11 mouse cellular contexts compared by ENCODE assay signal in genomic region chr17:14944551-14944950, GRCm38 (mm10). TPM values are rescaled to one million over a fixed set of nuclear protein-coding genes. Genes with fewer than 3 reads are reported as not detected.
A peak's percentile ranks its signal among the peaks of the same experiment; 100 is the strongest.
DNase-seq lines count a peak whose midpoint lies in the region; ATAC-seq lines count a peak whose summit lies in the region.
"Had no signal": no experiment of that assay in that cellular context is flagged by ENCODE, and none has a peak within 500 bp of the region (broad histone marks: within the 10 kb centered on the region; RNA-seq: fewer than 3 reads in every experiment).

No protein-coding gene starts in this region.

- WGBS in hindbrain, embryonic 10.5 days, result 88% methylated on average over 1 of the region's 1 CpGs
- 86% methylated on average over 1 of the region's 1 CpGs for WGBS in hindbrain, embryonic 11.5 days
- 88% methylated on average over 1 of the region's 1 CpGs for WGBS in embryonic facial prominence, embryonic 12.5 days
- 87% methylated on average over 1 of the region's 1 CpGs for WGBS in hindbrain, embryonic 16.5 days
- 89% methylated on average over 1 of the region's 1 CpGs for WGBS in midbrain, embryonic 15.5 days

- no peaks in the 10 kb centered on the region for H3K27me3 ChIP-seq in hindbrain, embryonic 10.5 days (ENCODE audit: insufficient read depth, poor library complexity, severe bottlenecking)
- H3K27me3 ChIP-seq in hindbrain, embryonic 11.5 days (ENCODE audit: control insufficient read depth, insufficient read depth, low read length), result no peaks in the 10 kb centered on the region
- no peaks in the 10 kb centered on the region for H3K27me3 ChIP-seq in embryonic facial prominence, embryonic 12.5 days
- no peaks in the 10 kb centered on the region for H3K27me3 ChIP-seq in hindbrain, embryonic 16.5 days (replicated peaks; ENCODE audit: control insufficient read depth, insufficient read depth, low read length)
- no peaks in the 10 kb centered on the region for H3K27me3 ChIP-seq in midbrain, embryonic 15.5 days (replicated peaks)

- ATAC-seq in hindbrain, embryonic 11.5 days (ENCODE audit: low FRiP score), result no peak
- ATAC-seq in embryonic facial prominence, embryonic 12.5 days (ENCODE audit: insufficient number of reproducible peaks, insufficient read depth, low FRiP score, low TSS enrichment), result no peak
- ATAC-seq in hindbrain, embryonic 16.5 days, result no peak
- ATAC-seq in midbrain, embryonic 15.5 days (replicated peaks), result no peak
- no peak for ATAC-seq in CD4-positive, CD25-positive, alpha-beta regulatory T cell, adult 4 months

- peaks cover 35% of the 10 kb centered on the region for H3K36me3 ChIP-seq in hindbrain, embryonic 10.5 days
- no peaks in the 10 kb centered on the region for H3K36me3 ChIP-seq in hindbrain, embryonic 11.5 days (ENCODE audit: control insufficient read depth, insufficient read depth, low read length)
- peaks cover 33% of the 10 kb centered on the region for H3K36me3 ChIP-seq in embryonic facial prominence, embryonic 12.5 days
- peaks cover 10% of the 10 kb centered on the region for H3K36me3 ChIP-seq in hindbrain, embryonic 16.5 days (ENCODE audit: control insufficient read depth, insufficient read depth, low read length)
- peaks cover 18% of the 10 kb centered on the region for H3K36me3 ChIP-seq in midbrain, embryonic 15.5 days (replicated peaks)

- no peak overlapping the region for H3K9ac ChIP-seq in hindbrain, embryonic 11.5 days (ENCODE audit: low read depth, low read length)
- no peak overlapping the region for H3K9ac ChIP-seq in embryonic facial prominence, embryonic 12.5 days
- no peak overlapping the region for H3K9ac ChIP-seq in hindbrain, embryonic 16.5 days (ENCODE audit: low read depth, low read length)
- H3K9ac ChIP-seq in midbrain, embryonic 15.5 days, result no peak overlapping the region

- DNase-seq in hindbrain, embryonic 10.5 days (ENCODE audit: low spot score), result no peak
- DNase-seq in hindbrain, embryonic 11.5 days (ENCODE audit: low spot score), result no peak
- no peak for DNase-seq in thymus, postnatal 36 days
- DNase-seq: adrenal gland, adult 8-10 months; kidney, adult 2 months; thymus, postnatal 4 days had no signal

- no peaks in the 10 kb centered on the region for H3K9me3 ChIP-seq in hindbrain, embryonic 10.5 days
- H3K9me3 ChIP-seq in hindbrain, embryonic 11.5 days (ENCODE audit: control insufficient read depth, low read length), result no peaks in the 10 kb centered on the region
- no peaks in the 10 kb centered on the region for H3K9me3 ChIP-seq in embryonic facial prominence, embryonic 12.5 days
- H3K9me3 ChIP-seq in hindbrain, embryonic 16.5 days (ENCODE audit: control insufficient read depth, low read length), result no peaks in the 10 kb centered on the region
- no peaks in the 10 kb centered on the region for H3K9me3 ChIP-seq in midbrain, embryonic 15.5 days
- H3K9me3 ChIP-seq: G1E had no signal

- no peak overlapping the region for H3K4me2 ChIP-seq in hindbrain, embryonic 11.5 days (replicated peaks; ENCODE audit: low read depth, low read length)
- H3K4me2 ChIP-seq in embryonic facial prominence, embryonic 12.5 days (replicated peaks), result peak overlapping the region; percentile 95
- H3K4me2 ChIP-seq in hindbrain, embryonic 16.5 days (ENCODE audit: low read length), result peak overlapping the region; percentile 22
- peak overlapping the region; percentile 96; the same call in 1 of the 2 replicates for H3K4me2 ChIP-seq in midbrain, embryonic 15.5 days

- peaks cover 31% of the 10 kb centered on the region for H3K4me1 ChIP-seq in hindbrain, embryonic 10.5 days (replicated peaks)
- H3K4me1 ChIP-seq in hindbrain, embryonic 11.5 days (replicated peaks; ENCODE audit: control insufficient read depth, insufficient read depth, low read length), result 0 out of 2 replicates have a peak, but pooled peaks cover 3% of the 10 kb centered on the region
- H3K4me1 ChIP-seq in embryonic facial prominence, embryonic 12.5 days, result peaks cover 16% of the 10 kb centered on the region
- peaks cover 16% of the 10 kb centered on the region for H3K4me1 ChIP-seq in hindbrain, embryonic 16.5 days (ENCODE audit: control insufficient read depth, insufficient read depth, low read depth, low read length)
- H3K4me1 ChIP-seq in midbrain, embryonic 15.5 days, result peaks cover 28% of the 10 kb centered on the region

- H3K4me3 ChIP-seq in hindbrain, embryonic 10.5 days, result peak overlapping the region; percentile 99
- H3K4me3 ChIP-seq in hindbrain, embryonic 11.5 days (ENCODE audit: low read depth, low read length), result no peak overlapping the region
- no peak overlapping the region for H3K4me3 ChIP-seq in embryonic facial prominence, embryonic 12.5 days
- H3K4me3 ChIP-seq in hindbrain, embryonic 16.5 days (ENCODE audit: low read length), result no peak overlapping the region
- no peak overlapping the region; the same call in 1 of the 2 replicates for H3K4me3 ChIP-seq in midbrain, embryonic 15.5 days

- H3K27ac ChIP-seq in hindbrain, embryonic 10.5 days, result no peak overlapping the region
- H3K27ac ChIP-seq in hindbrain, embryonic 11.5 days (ENCODE audit: low read depth, low read length), result no peak overlapping the region
- H3K27ac ChIP-seq in embryonic facial prominence, embryonic 12.5 days, result no peak overlapping the region
- H3K27ac ChIP-seq in hindbrain, embryonic 16.5 days (ENCODE audit: low read depth, low read length), result no peak overlapping the region
- no peak overlapping the region for H3K27ac ChIP-seq in midbrain, embryonic 15.5 days

RNA-seq across cellular contexts. Expression of gene 1600012H06Rik, which starts 1.6 kb away (rescaled TPM):
- polyA plus RNA-seq in hindbrain, embryonic 10.5 days (2016; fragmentation: Nextera tagmentation; extraction: Ambion mirVana), result 28.1 TPM in 2 replicates
- 34.9 and 39.4 TPM in 2 replicates for polyA plus RNA-seq in hindbrain, embryonic 11.5 days (2014; fragmentation: Nextera tagmentation; extraction: Ambion mirVana)
- 30.7 and 33.3 TPM in 2 replicates for polyA plus RNA-seq in embryonic facial prominence, embryonic 12.5 days (2016; fragmentation: Nextera tagmentation; extraction: Ambion mirVana)
- 28.0 and 28.9 TPM in 2 replicates for polyA plus RNA-seq in hindbrain, embryonic 16.5 days (2015; fragmentation: Nextera tagmentation; extraction: Ambion mirVana)
- 21.1 and 21.9 TPM in 2 replicates for polyA plus RNA-seq in midbrain, embryonic 15.5 days (2015; fragmentation: Nextera tagmentation; extraction: Ambion mirVana)
- polyA plus RNA-seq in CD4-positive, CD25-positive, alpha-beta regulatory T cell, adult 4 months (2017; shearing (Covaris generic)), result 10 to 100 TPM; 16.1 to 17.9 TPM

RNA-seq across cellular contexts. Expression of gene Wdr27, which starts 1.6 kb away (rescaled TPM):
- polyA plus RNA-seq in hindbrain, embryonic 10.5 days (2016; fragmentation: Nextera tagmentation; extraction: Ambion mirVana), result 4.9 and 8.9 TPM in 2 replicates
- polyA plus RNA-seq in hindbrain, embryonic 11.5 days (2014; fragmentation: Nextera tagmentation; extraction: Ambion mirVana), result 6.0 and 6.2 TPM in 2 replicates
- 4.7 and 5.8 TPM in 2 replicates for polyA plus RNA-seq in embryonic facial prominence, embryonic 12.5 days (2016; fragmentation: Nextera tagmentation; extraction: Ambion mirVana)
- 8.2 and 11.7 TPM in 2 replicates for polyA plus RNA-seq in hindbrain, embryonic 16.5 days (2015; fragmentation: Nextera tagmentation; extraction: Ambion mirVana)
- 8.2 and 9.0 TPM in 2 replicates for polyA plus RNA-seq in midbrain, embryonic 15.5 days (2015; fragmentation: Nextera tagmentation; extraction: Ambion mirVana)
- polyA plus RNA-seq in CD4-positive, CD25-positive, alpha-beta regulatory T cell, adult 4 months (2017; shearing (Covaris generic)), result 1 to 10 TPM in 1 of 2 experiments, not detected in 1; 1.9 TPM

RNA-seq across cellular contexts. Expression of gene Phf10, which starts 16.5 kb away (rescaled TPM):
- 24.5 and 32.5 TPM in 2 replicates for polyA plus RNA-seq in hindbrain, embryonic 10.5 days (2016; fragmentation: Nextera tagmentation; extraction: Ambion mirVana)
- polyA plus RNA-seq in hindbrain, embryonic 11.5 days (2014; fragmentation: Nextera tagmentation; extraction: Ambion mirVana), result 32.0 and 39.2 TPM in 2 replicates
- polyA plus RNA-seq in embryonic facial prominence, embryonic 12.5 days (2016; fragmentation: Nextera tagmentation; extraction: Ambion mirVana), result 34.3 and 34.7 TPM in 2 replicates
- 14.6 and 16.7 TPM in 2 replicates for polyA plus RNA-seq in hindbrain, embryonic 16.5 days (2015; fragmentation: Nextera tagmentation; extraction: Ambion mirVana)
- polyA plus RNA-seq in midbrain, embryonic 15.5 days (2015; fragmentation: Nextera tagmentation; extraction: Ambion mirVana), result 15.9 and 16.0 TPM in 2 replicates
- 10 to 100 TPM in 1 of 2 experiments, 1 to 10 TPM in 1; 7.3 to 12.7 TPM for polyA plus RNA-seq in CD4-positive, CD25-positive, alpha-beta regulatory T cell, adult 4 months (2017; shearing (Covaris generic))

RNA-seq across cellular contexts. Expression of gene 9030025P20Rik, which starts 33.7 kb away (rescaled TPM):
- polyA plus RNA-seq in hindbrain, embryonic 10.5 days (2016; fragmentation: Nextera tagmentation; extraction: Ambion mirVana), result 10.7 and 11.1 TPM in 2 replicates
- polyA plus RNA-seq in hindbrain, embryonic 11.5 days (2014; fragmentation: Nextera tagmentation; extraction: Ambion mirVana), result 10.1 and 13.0 TPM in 2 replicates
- 11.1 and 12.2 TPM in 2 replicates for polyA plus RNA-seq in embryonic facial prominence, embryonic 12.5 days (2016; fragmentation: Nextera tagmentation; extraction: Ambion mirVana)
- 6.2 and 6.5 TPM in 2 replicates for polyA plus RNA-seq in hindbrain, embryonic 16.5 days (2015; fragmentation: Nextera tagmentation; extraction: Ambion mirVana)
- 8.3 and 9.6 TPM in 2 replicates for polyA plus RNA-seq in midbrain, embryonic 15.5 days (2015; fragmentation: Nextera tagmentation; extraction: Ambion mirVana)
- 10 to 100 TPM; 19.6 to 31.8 TPM for polyA plus RNA-seq in CD4-positive, CD25-positive, alpha-beta regulatory T cell, adult 4 months (2017; shearing (Covaris generic))

RNA-seq across cellular contexts. Expression of gene Gm3417, which starts 34.0 kb away (rescaled TPM):
- polyA plus RNA-seq in hindbrain, embryonic 10.5 days (2016; fragmentation: Nextera tagmentation; extraction: Ambion mirVana), result 1.8 TPM in 1 of 2 replicates, not detected in the other
- 0.54 and 1.2 TPM in 2 replicates for polyA plus RNA-seq in hindbrain, embryonic 11.5 days (2014; fragmentation: Nextera tagmentation; extraction: Ambion mirVana)
- polyA plus RNA-seq in embryonic facial prominence, embryonic 12.5 days (2016; fragmentation: Nextera tagmentation; extraction: Ambion mirVana), result not detected in 2 replicates
- 0.71 TPM in 1 of 2 replicates, not detected in the other for polyA plus RNA-seq in hindbrain, embryonic 16.5 days (2015; fragmentation: Nextera tagmentation; extraction: Ambion mirVana)
- polyA plus RNA-seq in midbrain, embryonic 15.5 days (2015; fragmentation: Nextera tagmentation; extraction: Ambion mirVana), result 1.6 TPM in 1 of 2 replicates, not detected in the other
- not detected for polyA plus RNA-seq in CD4-positive, CD25-positive, alpha-beta regulatory T cell, adult 4 months (2017; shearing (Covaris generic))
